Mouse (Mus musculus) limb, embryonic 15.5 days (tissue): Measurements from ENCODE around the gene Sgcg. TPM values are rescaled to one million over a fixed set of nuclear protein-coding genes. Genes with fewer than 3 reads are reported as not detected.

Experiments used
- ATAC-seq: fragments of 200-750 bp; cut with Nextera tagmentation; 2 replicates; pipeline ENCODE4 v1.8.0; 2017; ENCODE audit warnings: low read depth, moderate TSS enrichment; ENCODE audit not compliant: insufficient number of reproducible peaks, low FRiP score, low TSS enrichment
- H3K27ac ChIP-seq: fragments of 300-500 bp; sonication (generic); 2 replicates; pipeline ENCODE4 v1.5.1; 2015; ENCODE audit warnings: moderate library complexity, mild to moderate bottlenecking, inconsistent platforms
- H3K27me3 ChIP-seq: fragments of 300-500 bp; sonication (generic); 2 replicates; pipeline ENCODE4 v1.6.1; 2015; ENCODE audit warnings: inconsistent platforms
- H3K36me3 ChIP-seq: fragments of 300-500 bp; sonication (generic); 2 replicates; pipeline ENCODE4 v1.6.1; 2015; ENCODE audit warnings: inconsistent platforms
- H3K4me1 ChIP-seq: fragments of 300-500 bp; sonication (generic); 2 replicates; pipeline ENCODE4 v1.6.1; 2015; ENCODE audit warnings: inconsistent platforms
- H3K4me2 ChIP-seq: fragments of 300-500 bp; sonication (generic); 2 replicates; pipeline ENCODE4 v1.6.1; 2015; ENCODE audit warnings: mild to moderate bottlenecking, inconsistent platforms
- H3K4me3 ChIP-seq: fragments of 300-500 bp; sonication (generic); 2 replicates; pipeline ENCODE4 v1.5.1; 2015; ENCODE audit warnings: mild to moderate bottlenecking, inconsistent platforms
- H3K9ac ChIP-seq: fragments of 300-500 bp; sonication (generic); 2 replicates; pipeline ENCODE4 v1.6.1; 2015; ENCODE audit warnings: inconsistent platforms
- H3K9me3 ChIP-seq: fragments of 300-500 bp; sonication (generic); 2 replicates; pipeline ENCODE4 v1.6.1; 2016; ENCODE audit warnings: inconsistent platforms
- WGBS: fragments of 180-500 bp; shearing (Covaris S2); methylation state at CpG from one replicate; pipeline ENCODE4 v1.1.7; 2015; 5-methylcytosine and 5-hydroxymethylcytosine counted together
- polyA plus RNA-seq: library from polyadenylated mRNA; unstranded; fragments of >200 nt; fragmentation: Nextera tagmentation; extraction: Ambion mirVana; gene quantifications from 2 replicates; pipeline ENCODE4 v1.2.1, GENCODE M21; 2015

Sgcg gene
- polyA plus RNA-seq, 1 experiment from 2014 or later = 9.3 TPM

DNA sequence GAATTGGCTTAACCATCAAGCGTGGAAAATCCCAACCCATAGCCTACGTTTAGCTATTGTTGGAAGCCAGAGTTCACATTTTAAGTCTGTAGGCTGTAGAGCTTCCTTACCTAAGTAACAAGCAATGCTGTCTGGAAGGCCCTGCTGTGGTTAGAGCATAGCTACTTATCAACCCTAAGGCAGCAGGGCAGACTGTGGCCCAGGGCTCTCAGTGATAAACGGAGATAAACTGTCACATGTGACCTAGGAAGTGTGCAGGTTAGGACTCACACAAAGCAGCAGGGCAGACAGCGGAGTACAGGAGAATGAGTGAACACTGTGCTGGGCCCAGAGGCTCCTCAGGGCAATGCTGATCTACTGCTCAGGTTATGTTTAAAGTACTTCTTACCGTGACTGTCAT is 28.5 kb downstream of the Sgcg start:
- WGBS = 80% methylated on average over 5 of the region's 5 CpGs
- Histone ChIP-seq H3K27ac (no peak overlapping the region), H3K4me1 (no peaks in the 10 kb centered on the region), H3K9me3 (no peaks in the 10 kb centered on the region), H3K4me2 (no peak overlapping the region), H3K36me3 (no peaks in the 10 kb centered on the region), H3K9ac (no peak overlapping the region), H3K27me3 (no peaks in the 10 kb centered on the region), H3K4me3 (no peak overlapping the region)
- ATAC-seq = no peak

GRCm38 (mm10) chr14:61226151-61226550 is 32.1 kb downstream of the Sgcg start:
- ATAC-seq = no peak
- Histone ChIP-seq H3K27me3 (no peaks in the 10 kb centered on the region), H3K4me3 (no peak overlapping the region), H3K4me2 (no peak overlapping the region), H3K36me3 (no peaks in the 10 kb centered on the region), H3K4me1 (peaks cover 9% of the 10 kb centered on the region), H3K9me3 (no peaks in the 10 kb centered on the region), H3K27ac (no peak overlapping the region), H3K9ac (no peak overlapping the region)
- WGBS = 56% methylated on average over 1 of the region's 1 CpGs

- Histone ChIP-seq H3K9ac (no peak overlapping the region), H3K4me1 (peaks cover 9% of the 10 kb centered on the region), H3K4me3 (no peak overlapping the region), H3K27me3 (no peaks in the 10 kb centered on the region), H3K9me3 (no peaks in the 10 kb centered on the region), H3K36me3 (no peaks in the 10 kb centered on the region), H3K4me2 (no peak overlapping the region), H3K27ac (no peak overlapping the region)
- WGBS = 70% methylated on average over 5 of the region's 5 CpGs
- ATAC-seq = no peak
Observed at GRCm38 (mm10) chr14:61224387-61225077, 33.8 kb downstream of the Sgcg start.

DNA sequence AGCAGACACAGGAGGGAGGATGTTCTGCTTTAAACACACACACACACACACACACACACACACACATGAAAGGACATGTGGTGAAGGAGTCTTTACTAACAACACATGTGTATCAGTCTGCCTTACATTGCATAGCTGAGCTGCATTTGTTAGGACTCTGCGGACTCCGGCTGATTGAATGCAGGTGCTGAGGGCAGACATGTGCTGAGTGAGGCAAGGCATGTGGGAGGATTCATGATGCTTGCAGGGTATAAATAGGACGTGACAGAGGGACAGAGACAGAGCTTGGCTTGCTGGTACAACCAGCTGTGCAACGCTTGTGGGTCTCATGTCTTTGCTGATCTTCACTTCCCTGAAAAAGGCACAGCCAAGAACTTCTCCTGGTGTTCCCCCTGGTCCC is 34.5 kb downstream of the Sgcg start:
- no peaks in the 10 kb centered on the region for H3K36me3 ChIP-seq
- no peak for ATAC-seq
- no peak overlapping the region for H3K27ac ChIP-seq
- H3K4me3 ChIP-seq = no peak overlapping the region
- H3K9me3 ChIP-seq = no peaks in the 10 kb centered on the region
- no peak overlapping the region for H3K4me2 ChIP-seq
- H3K27me3 ChIP-seq = no peaks in the 10 kb centered on the region
- no peak overlapping the region for H3K9ac ChIP-seq
- peaks cover 9% of the 10 kb centered on the region for H3K4me1 ChIP-seq
- 49% methylated on average over 4 of the region's 4 CpGs for WGBS

GRCm38 (mm10) chr14:61222506-61222905 is 35.8 kb downstream of the Sgcg start:
- no peak for ATAC-seq
- WGBS = 36% methylated on average over 6 of the region's 6 CpGs
- Histone ChIP-seq H3K9me3 (no peaks in the 10 kb centered on the region), H3K4me1 (peaks cover 9% of the 10 kb centered on the region), H3K4me3 (no peak overlapping the region), H3K9ac (no peak overlapping the region), H3K36me3 (no peaks in the 10 kb centered on the region), H3K4me2 (no peak overlapping the region), H3K27ac (no peak overlapping the region), H3K27me3 (no peaks in the 10 kb centered on the region)

DNA sequence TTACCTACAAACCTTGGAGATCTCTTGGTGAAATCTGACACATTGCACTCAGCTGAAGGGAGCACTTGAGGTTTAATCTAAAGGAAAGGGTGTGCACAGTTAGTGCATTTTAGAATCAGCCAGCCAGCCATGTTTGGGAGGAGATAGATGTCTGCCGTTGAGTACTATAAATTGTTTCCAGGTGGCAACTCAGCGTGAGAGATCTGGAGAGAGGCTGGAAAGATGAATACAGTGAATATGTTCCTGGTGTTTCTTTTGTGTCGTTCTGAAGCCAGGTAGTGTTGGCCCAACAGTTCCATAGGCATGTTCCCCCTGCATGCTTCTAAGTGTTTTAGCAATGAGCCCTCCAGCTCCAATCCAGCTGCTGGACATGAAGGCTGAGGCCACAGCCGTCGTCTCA is 37.1 kb downstream of the Sgcg start:
- WGBS = 44% methylated on average over 5 of the region's 5 CpGs
- H3K9ac ChIP-seq = no peak overlapping the region
- no peak for ATAC-seq
- no peaks in the 10 kb centered on the region for H3K36me3 ChIP-seq
- H3K9me3 ChIP-seq = no peaks in the 10 kb centered on the region
- no peak overlapping the region for H3K4me3 ChIP-seq
- no peak overlapping the region for H3K27ac ChIP-seq
- H3K4me2 ChIP-seq = no peak overlapping the region
- H3K4me1 ChIP-seq = peaks cover 9% of the 10 kb centered on the region
- no peaks in the 10 kb centered on the region for H3K27me3 ChIP-seq

- ATAC-seq = no peak
- Histone ChIP-seq H3K27ac (no peak overlapping the region), H3K4me2 (no peak overlapping the region), H3K4me1 (no peaks in the 10 kb centered on the region), H3K9me3 (no peaks in the 10 kb centered on the region), H3K36me3 (peaks cover 23% of the 10 kb centered on the region), H3K9ac (no peak overlapping the region), H3K27me3 (no peaks in the 10 kb centered on the region), H3K4me3 (no peak overlapping the region)
- 92% methylated on average over 6 of the region's 6 CpGs for WGBS
Observed at GRCm38 (mm10) chr14:61211754-61212153, 46.5 kb downstream of the Sgcg start.

GRCm38 (mm10) chr14:61210111-61210510 is 48.2 kb downstream of the Sgcg start:
- Histone ChIP-seq H3K4me2 (no peak overlapping the region), H3K27ac (no peak overlapping the region), H3K4me1 (no peaks in the 10 kb centered on the region), H3K36me3 (peaks cover 36% of the 10 kb centered on the region), H3K9me3 (no peaks in the 10 kb centered on the region), H3K9ac (no peak overlapping the region), H3K27me3 (no peaks in the 10 kb centered on the region), H3K4me3 (no peak overlapping the region)
- 90% methylated on average over 5 of the region's 5 CpGs for WGBS
- ATAC-seq = no peak

DNA sequence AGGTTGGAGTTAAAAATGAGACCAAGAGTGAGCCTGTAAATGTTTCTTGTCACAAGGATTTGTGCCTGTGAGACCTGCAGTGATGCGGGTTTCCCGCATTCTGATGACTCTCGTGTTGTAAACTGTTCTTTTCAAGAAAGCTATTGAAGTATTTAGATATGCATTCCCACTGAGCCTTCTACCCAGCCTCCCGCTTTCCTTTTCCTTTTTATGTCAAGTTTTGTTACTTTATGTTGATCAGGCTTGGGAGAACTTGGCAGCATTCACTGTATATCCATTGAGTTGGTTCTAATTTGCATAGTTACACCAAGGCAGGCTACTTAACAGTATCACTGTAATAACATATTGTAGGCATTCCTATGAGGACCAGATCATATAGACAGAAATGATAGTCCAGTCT is 63.9 kb downstream of the Sgcg start:
- Histone ChIP-seq H3K9me3 (no peaks in the 10 kb centered on the region), H3K9ac (no peak overlapping the region), H3K4me3 (no peak overlapping the region), H3K4me2 (no peak overlapping the region), H3K4me1 (no peaks in the 10 kb centered on the region), H3K27me3 (no peaks in the 10 kb centered on the region), H3K36me3 (peaks cover 49% of the 10 kb centered on the region), H3K27ac (no peak overlapping the region)
- 89% methylated on average over 4 of the region's 4 CpGs for WGBS
- ATAC-seq = no peak

DNA sequence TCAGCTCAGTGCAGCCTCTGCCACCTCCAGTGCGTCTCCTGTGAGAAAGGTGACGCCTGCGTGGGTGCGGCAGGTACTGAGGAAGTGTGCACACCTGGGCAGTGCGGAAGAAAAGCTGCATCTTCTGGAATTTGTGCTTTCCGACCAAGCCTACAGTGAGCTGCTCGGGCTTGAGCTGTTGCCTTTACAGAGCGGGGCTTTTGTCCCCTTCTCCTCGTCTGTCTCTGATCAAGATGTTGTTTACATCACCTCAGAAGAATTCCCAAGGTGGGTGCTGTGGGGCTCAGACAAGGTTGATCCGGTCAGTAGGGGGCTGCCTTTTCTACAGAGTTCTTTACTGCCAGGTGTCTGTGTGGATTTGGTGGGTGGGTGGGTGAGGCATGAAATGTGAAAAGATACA is 66.0 kb downstream of the Sgcg start:
- Histone ChIP-seq H3K27ac (no peak overlapping the region), H3K9ac (no peak overlapping the region), H3K27me3 (no peaks in the 10 kb centered on the region), H3K4me3 (no peak overlapping the region), H3K4me1 (no peaks in the 10 kb centered on the region), H3K36me3 (peaks cover 44% of the 10 kb centered on the region), H3K9me3 (no peaks in the 10 kb centered on the region), H3K4me2 (no peak overlapping the region)
- 78% methylated on average over 10 of the region's 10 CpGs for WGBS
- no peak for ATAC-seq

DNA sequence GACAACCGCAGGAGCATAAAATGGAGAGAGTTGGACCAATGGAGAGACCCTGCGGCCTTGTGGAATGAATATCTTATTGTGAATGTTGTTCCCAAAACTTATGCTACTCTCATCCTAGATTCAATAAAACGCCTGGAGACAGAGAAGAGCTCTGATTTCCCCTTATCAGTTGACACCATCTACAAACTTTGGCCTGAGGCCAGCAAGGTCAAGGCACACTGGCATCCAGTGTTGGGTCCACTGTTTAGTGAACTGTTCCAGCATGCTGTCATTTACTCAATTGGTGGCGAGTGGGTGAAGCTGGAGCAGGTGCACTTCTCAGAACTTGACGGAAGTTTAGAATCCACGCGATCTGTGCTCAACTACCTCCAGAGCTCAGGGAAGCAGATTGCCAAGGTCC is 66.4 kb downstream of the Sgcg start:
- H3K4me2 ChIP-seq = no peak overlapping the region
- H3K9me3 ChIP-seq = no peaks in the 10 kb centered on the region
- H3K4me1 ChIP-seq = no peaks in the 10 kb centered on the region
- H3K27ac ChIP-seq = no peak overlapping the region
- H3K9ac ChIP-seq = no peak overlapping the region
- H3K36me3 ChIP-seq = peaks cover 41% of the 10 kb centered on the region
- no peaks in the 10 kb centered on the region for H3K27me3 ChIP-seq
- no peak overlapping the region for H3K4me3 ChIP-seq
- ATAC-seq = no peak
- WGBS = 84% methylated on average over 7 of the region's 7 CpGs

- no peak for ATAC-seq
- H3K4me3 ChIP-seq = peak overlapping the region; percentile 80
- H3K27me3 ChIP-seq = 0 out of 2 replicates have a peak, but pooled peaks cover 4% of the 10 kb centered on the region
- peaks cover 10% of the 10 kb centered on the region; the same call in 1 of the 2 replicates for H3K4me1 ChIP-seq
- H3K9me3 ChIP-seq = no peaks in the 10 kb centered on the region
- peak overlapping the region; percentile 55 for H3K9ac ChIP-seq
- H3K27ac ChIP-seq = peak overlapping the region; percentile 87
- under 1% methylated on average over 37 of the region's 37 CpGs for WGBS
- no peaks in the 10 kb centered on the region for H3K36me3 ChIP-seq
- peak overlapping the region; percentile 89 for H3K4me2 ChIP-seq
Observed at GRCm38 (mm10) chr14:61173229-61173628, 85.1 kb downstream of the Sgcg start.
